Mouse (Mus musculus) liver, embryonic 15.5 days (tissue): ENCODE measurements around the gene Emilin2. TPM values are rescaled to one million over a fixed set of nuclear protein-coding genes. Genes with fewer than 3 reads are reported as not detected.

Experiments used
- ATAC-seq: fragments of 200-750 bp; cut with Nextera tagmentation; 2 replicates; pipeline ENCODE4 v1.8.0; 2017; ENCODE audit warnings: moderate number of reproducible peaks, mild to moderate bottlenecking, moderate library complexity; ENCODE audit not compliant: insufficient read depth
- H3K27ac ChIP-seq: fragments of 300-500 bp; sonication (generic); replicated peaks from 2 replicates; pipeline ENCODE4 v1.5.1; 2015; ENCODE audit warnings: mild to moderate bottlenecking, inconsistent platforms
- H3K27me3 ChIP-seq: fragments of 300-500 bp; sonication (generic); 2 replicates; pipeline ENCODE4 v1.6.1; 2015; ENCODE audit warnings: mild to moderate bottlenecking, inconsistent platforms
- H3K36me3 ChIP-seq: fragments of 300-500 bp; sonication (generic); replicated peaks from 2 replicates; pipeline ENCODE4 v1.6.1; 2015; ENCODE audit warnings: moderate library complexity, mild to moderate bottlenecking, inconsistent platforms
- H3K4me1 ChIP-seq: fragments of 300-500 bp; sonication (generic); replicated peaks from 2 replicates; pipeline ENCODE4 v1.6.1; 2015; ENCODE audit warnings: inconsistent platforms
- H3K4me2 ChIP-seq: fragments of 300-500 bp; sonication (generic); 2 replicates; pipeline ENCODE4 v1.6.1; 2015; ENCODE audit warnings: moderate library complexity, mild to moderate bottlenecking, inconsistent platforms
- H3K4me3 ChIP-seq: fragments of 300-500 bp; sonication (generic); replicated peaks from 2 replicates; pipeline ENCODE4 v1.5.1; 2015; ENCODE audit warnings: mild to moderate bottlenecking, inconsistent platforms
- H3K9ac ChIP-seq: fragments of 300-500 bp; sonication (generic); 2 replicates; pipeline ENCODE4 v1.6.1; 2015; ENCODE audit warnings: moderate library complexity, mild to moderate bottlenecking, inconsistent platforms
- H3K9me3 ChIP-seq: fragments of 300-500 bp; sonication (generic); replicated peaks from 2 replicates; pipeline ENCODE4 v1.6.1; 2016; ENCODE audit warnings: inconsistent platforms
- WGBS: fragments of 180-500 bp; shearing (Covaris S2); methylation state at CpG from one replicate; pipeline ENCODE4 v1.1.7; 2015; ENCODE audit warnings: mixed read lengths; ENCODE audit not compliant: insufficient replicate concordance; 5-methylcytosine and 5-hydroxymethylcytosine counted together
- polyA plus RNA-seq: library from polyadenylated mRNA; unstranded; fragments of >200 nt; fragmentation: Nextera tagmentation; extraction: Ambion mirVana; gene quantifications from 2 replicates; pipeline ENCODE4 v1.2.1, GENCODE M21; 2015

Gene Emilin2
- polyA plus RNA-seq, 1 experiment from 2014 or later = 23.9 TPM

DNA sequence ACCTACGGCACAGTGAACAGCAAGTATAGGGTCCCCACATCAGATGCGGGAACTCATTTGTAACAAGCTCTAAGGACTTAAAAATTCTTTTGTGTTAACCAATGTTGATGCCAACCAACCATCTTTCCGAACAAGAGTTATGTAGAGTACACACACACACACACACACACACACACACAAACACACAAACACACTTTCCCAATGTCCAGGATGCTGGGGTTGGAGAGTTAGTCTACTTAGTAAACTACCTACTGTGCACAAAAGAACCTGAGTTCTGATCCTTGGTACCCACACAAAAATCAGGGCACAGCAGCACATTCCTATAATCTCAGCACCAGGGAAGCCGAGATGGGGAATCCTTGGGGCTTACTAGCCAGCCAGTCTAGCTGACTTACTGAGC is 5.8 kb upstream of the Emilin2 start:
- H3K4me2 ChIP-seq = no peak overlapping the region
- no peak overlapping the region for H3K4me3 ChIP-seq
- no peak for ATAC-seq
- H3K36me3 ChIP-seq = no peaks in the 10 kb centered on the region
- no peaks in the 10 kb centered on the region for H3K9me3 ChIP-seq
- no peak overlapping the region for H3K9ac ChIP-seq
- WGBS = 81% methylated on average over 4 of the region's 4 CpGs
- no peak overlapping the region for H3K27ac ChIP-seq
- H3K4me1 ChIP-seq = no peaks in the 10 kb centered on the region
- H3K27me3 ChIP-seq = no peaks in the 10 kb centered on the region

DNA sequence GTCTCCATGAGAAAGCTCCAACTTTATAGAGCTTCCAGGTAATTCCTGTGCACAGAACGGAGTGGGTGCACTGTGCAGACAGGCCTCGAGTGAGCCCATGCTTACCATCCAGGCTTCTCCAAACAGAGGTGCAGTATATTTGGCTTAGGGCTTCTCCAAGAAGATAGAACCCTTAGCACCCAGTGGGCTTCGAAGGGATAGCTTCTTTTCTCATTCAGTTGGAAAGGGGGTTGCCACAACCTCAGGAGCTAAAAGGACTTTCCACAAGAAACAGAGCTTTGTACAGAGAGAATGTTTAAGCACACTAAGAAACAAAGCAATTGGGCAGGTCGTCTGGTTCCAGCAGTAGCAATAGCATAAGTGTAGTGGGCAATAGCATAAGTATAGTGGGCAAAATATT is 2.5 kb upstream of the Emilin2 start:
- no peak for ATAC-seq
- H3K4me2 ChIP-seq = no peak overlapping the region
- no peaks in the 10 kb centered on the region for H3K9me3 ChIP-seq
- H3K27ac ChIP-seq = no peak overlapping the region
- peaks cover 19% of the 10 kb centered on the region for H3K27me3 ChIP-seq
- H3K4me1 ChIP-seq = peaks cover 27% of the 10 kb centered on the region
- 61% methylated on average over 4 of the region's 4 CpGs for WGBS
- no peak overlapping the region for H3K4me3 ChIP-seq
- H3K9ac ChIP-seq = no peak overlapping the region
- no peaks in the 10 kb centered on the region for H3K36me3 ChIP-seq

DNA sequence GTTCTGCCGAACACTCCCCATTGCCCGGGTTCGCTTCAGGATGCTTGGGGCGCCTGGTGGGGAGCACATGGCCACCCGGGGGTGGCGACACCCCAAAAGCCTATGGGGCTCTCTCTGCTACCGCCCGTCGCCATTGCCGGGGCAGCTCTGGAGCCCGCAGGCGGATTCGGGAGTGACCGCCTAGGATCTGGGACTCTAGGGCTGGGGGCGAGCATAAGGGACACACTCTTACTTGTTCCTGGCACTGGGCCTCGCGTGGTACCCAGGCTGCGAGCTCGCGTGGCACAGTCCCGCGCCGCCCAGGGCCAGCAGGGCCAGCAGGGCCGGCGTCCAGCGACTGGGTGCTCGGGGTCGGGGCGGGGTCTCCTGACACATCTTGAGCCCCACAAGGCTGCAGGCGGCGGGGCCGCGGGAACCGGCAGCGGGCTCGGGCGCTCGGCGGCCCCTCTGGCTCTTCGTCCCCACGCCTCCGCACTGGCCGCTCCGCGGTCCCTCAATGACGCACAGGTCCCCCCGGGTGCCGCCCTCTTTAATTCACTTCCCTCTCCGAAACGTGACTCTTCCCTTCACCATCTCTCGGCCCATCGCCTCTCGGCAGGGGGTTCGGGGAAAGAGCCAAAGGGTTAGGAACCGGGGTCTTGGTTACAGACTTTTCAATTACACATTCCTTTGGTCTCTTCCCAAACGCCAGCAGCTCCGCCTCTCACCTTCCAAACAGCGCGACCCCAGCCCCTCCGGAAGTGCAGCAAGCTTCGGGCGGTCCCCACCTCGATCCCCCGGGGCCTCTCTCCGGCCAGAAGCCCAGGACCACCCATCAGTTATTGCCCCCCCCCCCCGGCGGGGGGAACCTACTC is 1.1 kb downstream of the Emilin2 start:
- Histone ChIP-seq H3K9ac (peak overlapping the region; percentile 81), H3K4me1 (peaks cover 34% of the 10 kb centered on the region), H3K9me3 (no peaks in the 10 kb centered on the region), H3K4me2 (peak overlapping the region; percentile 100), H3K27ac (peak overlapping the region; percentile 70), H3K36me3 (no peaks in the 10 kb centered on the region), H3K4me3 (peak overlapping the region; percentile 79), H3K27me3 (peaks cover 23% of the 10 kb centered on the region)
- peak; percentile 69 for ATAC-seq
- WGBS = under 1% methylated on average over 67 of the region's 67 CpGs

DNA sequence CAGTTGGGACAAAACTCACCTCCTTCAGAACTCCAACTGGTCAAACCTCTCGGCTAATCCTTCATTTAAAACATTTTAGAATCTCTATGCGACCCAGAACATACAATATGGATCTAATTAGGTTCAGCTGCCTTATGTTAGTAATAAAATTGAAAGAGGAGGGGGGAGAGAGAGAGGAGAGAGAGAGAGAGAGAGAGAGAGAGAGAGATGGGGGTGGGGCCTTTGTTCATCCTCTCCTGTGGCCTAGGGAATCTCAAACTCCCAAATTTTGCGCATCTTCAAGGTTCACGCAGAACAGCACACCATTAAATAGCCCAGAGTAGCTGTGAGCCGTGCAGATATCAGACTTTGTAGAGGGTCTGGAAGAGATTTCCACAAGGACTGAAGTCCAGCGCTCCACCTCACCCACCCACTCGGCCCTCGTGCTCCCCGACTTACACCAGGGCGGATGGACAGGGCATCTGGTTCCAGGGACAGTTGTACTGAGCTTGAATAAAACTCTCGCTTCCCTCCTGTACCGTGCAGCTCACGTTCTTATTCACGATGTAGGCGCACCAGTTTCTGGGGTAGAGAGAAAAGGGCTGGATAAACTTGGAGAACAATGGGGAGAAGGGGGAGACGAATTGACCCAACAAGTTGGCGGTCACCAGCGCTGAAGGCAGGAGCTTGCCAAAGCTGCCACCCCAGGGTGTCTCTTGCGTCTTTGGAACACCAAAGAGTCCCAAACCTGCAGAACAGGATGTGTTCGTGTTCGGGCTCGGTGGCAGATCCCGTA is 1.9 kb downstream of the Emilin2 start:
- Histone ChIP-seq H3K4me3 (peak overlapping the region; percentile 79), H3K9ac (peak overlapping the region; percentile 81), H3K9me3 (no peaks in the 10 kb centered on the region), H3K27ac (peak overlapping the region; percentile 70), H3K4me2 (peak overlapping the region; percentile 100), H3K36me3 (no peaks in the 10 kb centered on the region), H3K4me1 (peaks cover 34% of the 10 kb centered on the region), H3K27me3 (peaks cover 23% of the 10 kb centered on the region)
- WGBS = 12% methylated on average over 23 of the region's 23 CpGs
- peak; percentile 10; the same call in 1 of the 2 replicates for ATAC-seq

DNA sequence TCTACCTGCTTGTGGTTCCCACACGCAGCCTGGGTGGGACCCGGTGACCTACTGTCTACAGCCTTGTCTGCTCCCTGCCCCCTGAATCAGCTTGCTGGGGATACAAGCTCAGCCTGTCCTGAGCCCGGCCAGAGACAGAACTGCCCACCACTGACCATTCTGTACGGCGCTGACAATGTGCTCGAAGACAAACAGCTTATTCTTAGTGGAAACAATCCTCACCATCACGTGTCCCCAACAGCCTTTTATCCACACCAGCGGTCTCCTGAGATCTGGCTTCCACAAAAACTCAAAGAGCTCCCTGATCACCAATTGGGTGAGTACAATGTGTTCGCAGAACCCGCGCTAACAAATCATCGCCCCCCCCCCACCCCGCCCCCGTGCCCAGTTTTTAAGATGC is 2.6 kb downstream of the Emilin2 start:
- no peaks in the 10 kb centered on the region for H3K36me3 ChIP-seq
- H3K9ac ChIP-seq = no peak overlapping the region
- H3K9me3 ChIP-seq = no peaks in the 10 kb centered on the region
- peak overlapping the region; percentile 100 for H3K4me2 ChIP-seq
- H3K27me3 ChIP-seq = peaks cover 23% of the 10 kb centered on the region
- peaks cover 34% of the 10 kb centered on the region for H3K4me1 ChIP-seq
- H3K4me3 ChIP-seq = peak overlapping the region; percentile 79
- ATAC-seq = no peak
- H3K27ac ChIP-seq = 0 out of 2 replicates have a peak overlapping the region, but pooled peaks have one; percentile 11
- WGBS = 53% methylated on average over 14 of the region's 14 CpGs

DNA sequence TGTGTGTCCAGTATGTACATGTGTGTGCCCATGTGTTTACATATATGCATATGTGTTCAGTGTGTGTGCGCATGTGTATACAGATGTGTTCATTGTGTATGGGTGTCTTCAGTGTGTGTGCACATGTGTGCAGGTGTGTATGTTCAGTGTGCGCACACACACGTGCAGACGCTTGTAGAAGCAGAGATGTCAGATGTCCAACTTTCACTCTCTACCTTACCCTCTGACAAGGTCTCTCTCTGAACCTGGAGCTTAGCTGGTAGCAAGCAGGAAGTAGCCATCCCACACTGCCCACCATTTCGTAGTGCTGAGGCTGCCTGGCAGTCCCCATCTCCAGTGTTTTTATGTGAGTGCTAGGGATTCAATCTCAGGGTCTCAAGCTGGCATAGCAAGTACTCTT is 3.5 kb downstream of the Emilin2 start:
- H3K36me3 ChIP-seq = no peaks in the 10 kb centered on the region
- ATAC-seq = no peak
- no peak overlapping the region for H3K4me2 ChIP-seq
- H3K4me1 ChIP-seq = peaks cover 34% of the 10 kb centered on the region
- no peak overlapping the region for H3K4me3 ChIP-seq
- no peaks in the 10 kb centered on the region for H3K9me3 ChIP-seq
- no peak overlapping the region for H3K9ac ChIP-seq
- peaks cover 23% of the 10 kb centered on the region for H3K27me3 ChIP-seq
- WGBS = 82% methylated on average over 5 of the region's 5 CpGs
- H3K27ac ChIP-seq = no peak overlapping the region

DNA sequence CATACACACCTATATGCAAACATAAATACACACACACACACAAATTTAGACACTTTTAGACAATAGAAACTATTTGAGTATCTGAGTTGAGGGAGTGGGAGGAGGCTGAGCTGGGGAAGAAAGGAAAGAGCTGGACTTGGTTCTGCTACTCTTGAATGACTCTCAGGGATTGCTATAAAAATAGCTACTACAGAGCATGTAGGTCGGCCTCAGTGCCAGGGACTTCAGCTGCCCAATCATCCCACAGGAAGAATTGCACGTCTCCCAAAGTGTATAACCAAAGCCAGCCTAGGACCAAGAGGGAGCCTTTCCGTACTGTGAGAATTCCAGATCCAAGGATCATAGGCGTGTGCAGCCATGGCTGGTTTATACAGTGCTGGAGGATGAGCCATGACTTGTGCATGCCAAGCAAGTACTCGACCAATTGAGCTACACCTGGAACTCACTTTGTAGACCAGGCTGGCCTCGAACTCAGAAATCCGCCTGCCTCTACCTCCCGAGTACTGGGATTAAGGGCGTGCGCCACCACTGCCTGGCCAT is 4.5 kb downstream of the Emilin2 start:
- Histone ChIP-seq H3K9me3 (no peaks in the 10 kb centered on the region), H3K4me1 (peaks cover 37% of the 10 kb centered on the region), H3K36me3 (no peaks in the 10 kb centered on the region), H3K9ac (no peak overlapping the region), H3K27ac (no peak overlapping the region; the same call in 1 of the 2 replicates), H3K4me3 (no peak overlapping the region), H3K4me2 (no peak overlapping the region), H3K27me3 (peaks cover 23% of the 10 kb centered on the region)
- no peak for ATAC-seq
- WGBS = 82% methylated on average over 10 of the region's 10 CpGs

DNA sequence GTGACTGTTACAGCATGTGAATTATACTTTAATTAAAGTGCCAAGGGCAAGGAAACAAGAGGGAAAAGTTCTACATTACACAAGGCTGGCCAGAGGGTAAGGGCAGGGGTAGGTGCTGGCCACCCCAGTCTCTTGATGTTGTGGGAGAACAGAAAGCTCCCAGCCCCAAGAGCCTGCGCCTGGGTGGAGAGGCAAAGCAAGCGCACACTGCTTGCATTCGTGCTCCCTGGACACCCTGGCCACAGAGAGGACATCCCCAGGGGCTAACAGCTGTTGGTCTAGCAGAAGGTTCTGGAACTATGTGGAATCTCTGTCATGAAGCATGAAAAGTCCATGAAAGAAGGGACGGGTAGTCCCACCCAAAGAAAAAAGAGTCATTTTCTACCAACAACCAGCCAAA is 5.1 kb downstream of the Emilin2 start:
- ATAC-seq = no peak
- 77% methylated on average over 4 of the region's 4 CpGs for WGBS
- H3K9me3 ChIP-seq = no peaks in the 10 kb centered on the region
- no peak overlapping the region for H3K4me3 ChIP-seq
- H3K36me3 ChIP-seq = no peaks in the 10 kb centered on the region
- no peak overlapping the region for H3K4me2 ChIP-seq
- peaks cover 23% of the 10 kb centered on the region for H3K27me3 ChIP-seq
- no peak overlapping the region; the same call in 1 of the 2 replicates for H3K27ac ChIP-seq
- peaks cover 36% of the 10 kb centered on the region for H3K4me1 ChIP-seq
- H3K9ac ChIP-seq = peak overlapping the region; percentile 20; the same call in 1 of the 2 replicates

DNA sequence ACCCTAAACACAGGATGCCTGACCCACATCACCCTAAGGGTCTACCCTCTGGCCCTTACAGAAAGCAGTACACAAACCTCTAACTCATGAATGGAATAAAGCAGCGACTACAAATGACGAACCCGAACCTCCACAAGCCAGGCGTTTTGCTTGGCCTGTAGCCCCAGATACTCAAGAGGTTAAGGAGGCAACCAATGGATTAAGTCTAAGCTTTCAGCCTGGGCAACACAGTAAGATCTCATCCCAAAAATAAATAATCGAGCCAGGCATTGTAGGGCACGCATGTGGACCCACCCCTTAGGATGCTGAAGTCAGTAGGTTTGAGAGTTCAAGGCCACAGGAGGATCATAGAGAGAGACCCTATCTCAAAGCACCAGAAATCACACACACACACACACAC is 5.7 kb downstream of the Emilin2 start:
- no peaks in the 10 kb centered on the region for H3K36me3 ChIP-seq
- no peaks in the 10 kb centered on the region for H3K9me3 ChIP-seq
- 85% methylated on average over 6 of the region's 6 CpGs for WGBS
- no peak overlapping the region for H3K4me3 ChIP-seq
- peaks cover 29% of the 10 kb centered on the region for H3K4me1 ChIP-seq
- H3K9ac ChIP-seq = no peak overlapping the region
- no peak overlapping the region for H3K4me2 ChIP-seq
- no peak overlapping the region for H3K27ac ChIP-seq
- peaks cover 21% of the 10 kb centered on the region for H3K27me3 ChIP-seq
- ATAC-seq = no peak

DNA sequence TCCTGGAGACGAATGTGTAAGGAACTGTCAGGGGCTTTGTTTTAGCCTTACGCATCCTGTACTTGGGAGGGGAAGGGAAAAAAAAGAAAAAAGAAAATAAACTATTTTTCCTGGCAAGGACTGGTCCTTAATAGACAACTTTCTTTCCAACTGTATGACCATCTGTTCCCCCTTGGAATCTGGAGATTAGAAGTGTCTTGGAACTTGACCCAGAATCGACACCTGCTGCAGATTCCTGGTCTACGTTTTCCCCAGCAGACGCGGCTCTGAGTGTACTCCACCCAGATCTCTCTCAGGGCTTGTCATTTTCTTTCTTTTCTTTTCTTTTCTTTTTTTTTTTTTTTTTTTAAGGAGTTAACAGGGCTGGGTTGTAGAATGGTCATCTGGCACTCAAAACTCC is 8.3 kb downstream of the Emilin2 start:
- no peaks in the 10 kb centered on the region for H3K9me3 ChIP-seq
- no peak overlapping the region for H3K4me3 ChIP-seq
- 81% methylated on average over 6 of the region's 6 CpGs for WGBS
- H3K27ac ChIP-seq = no peak overlapping the region
- H3K36me3 ChIP-seq = no peaks in the 10 kb centered on the region
- no peak overlapping the region for H3K4me2 ChIP-seq
- no peaks in the 10 kb centered on the region for H3K27me3 ChIP-seq
- H3K4me1 ChIP-seq = peaks cover 14% of the 10 kb centered on the region; the same call in 1 of the 2 replicates
- ATAC-seq = no peak
- no peak overlapping the region for H3K9ac ChIP-seq

DNA sequence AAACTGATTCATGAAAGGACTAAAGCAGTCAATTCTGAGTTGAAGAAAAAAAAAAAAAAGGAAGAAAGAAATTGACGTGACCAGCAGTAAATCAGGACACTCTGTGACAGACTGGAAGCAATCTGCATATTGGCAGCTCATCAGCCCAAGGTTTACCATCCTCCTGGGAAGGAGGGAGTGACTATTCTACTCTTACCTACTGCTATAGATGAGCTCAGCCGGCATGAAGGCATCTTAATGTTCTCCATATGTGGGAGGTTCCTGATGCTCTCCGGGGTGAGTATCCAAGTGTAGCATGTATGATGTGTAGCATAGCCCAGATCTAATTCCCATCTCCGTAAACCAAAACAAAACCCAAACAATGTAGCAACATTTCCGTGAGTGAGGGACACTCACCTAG is 10.4 kb downstream of the Emilin2 start:
- peaks cover 20% of the 10 kb centered on the region for H3K4me1 ChIP-seq
- no peak for ATAC-seq
- no peaks in the 10 kb centered on the region for H3K9me3 ChIP-seq
- H3K27ac ChIP-seq = no peak overlapping the region
- 70% methylated on average over 5 of the region's 5 CpGs for WGBS
- H3K4me2 ChIP-seq = no peak overlapping the region
- no peaks in the 10 kb centered on the region for H3K27me3 ChIP-seq
- no peak overlapping the region for H3K9ac ChIP-seq
- H3K36me3 ChIP-seq = no peaks in the 10 kb centered on the region
- no peak overlapping the region for H3K4me3 ChIP-seq
